Mouse (Mus musculus) embryonic fibroblast, embryonic 13.5 days (primary cell): ENCODE measurements at regions not wholly inside any gene's neighbourhood (a gene's known extent, or its start where the extent isn't known, plus 50 kb on each side); places are given as distances from the start of the nearest gene placed in this dataset.

Experiments
- H3K27ac ChIP-seq: 2 replicates; pipeline ENCODE4 v1.5.1; 2012; ENCODE audit warnings: low read length, control low read depth, inconsistent platforms; ENCODE audit not compliant: insufficient read depth
- H3K4me1 ChIP-seq: 2 replicates; pipeline ENCODE4 v1.6.1; 2011; ENCODE audit warnings: low read length; ENCODE audit not compliant: control insufficient read depth, insufficient read depth
- H3K4me3 ChIP-seq: 2 replicates; pipeline ENCODE4 v1.5.1; 2011; ENCODE audit warnings: mild to moderate bottlenecking, control low read depth, low read length; ENCODE audit not compliant: insufficient read depth
- CTCF ChIP-seq: IDR thresholded peaks from 2 replicates; pipeline ENCODE4 v1.5.1; 2011; ENCODE audit warnings: mild to moderate bottlenecking, control low read depth, low read length, moderate library complexity, borderline replicate concordance; ENCODE audit not compliant: insufficient read depth
- POLR2A ChIP-seq: IDR thresholded peaks from 2 replicates; pipeline ENCODE4 v1.6.1; 2011; ENCODE audit warnings: low read depth, mild to moderate bottlenecking, control low read depth, low read length, moderate library complexity

GRCm38 (mm10) chr9:61844141-61844540, 70.2 kb downstream of the Rplp1 start:
- no peak overlapping the region for H3K4me3 ChIP-seq
- no peak for TF ChIP-seq POLR2A
- no peak for TF ChIP-seq CTCF
- H3K27ac ChIP-seq = no peak overlapping the region
- H3K4me1 ChIP-seq = no peaks in the 10 kb centered on the region

- TF ChIP-seq CTCF (no peak), POLR2A (no peak)
- Histone ChIP-seq H3K4me3 (no peak overlapping the region), H3K4me1 (no peaks in the 10 kb centered on the region), H3K27ac (no peak overlapping the region)
These were observed 70.8 kb downstream of the Rplp1 start for GRCm38 (mm10) chr9:61843513-61843912.

- H3K27ac ChIP-seq = no peak overlapping the region
- TF ChIP-seq POLR2A (no peak), CTCF (no peak)
- no peak overlapping the region for H3K4me3 ChIP-seq
- H3K4me1 ChIP-seq = no peaks in the 10 kb centered on the region
These were observed 72.0 kb downstream of the Rplp1 start for GRCm38 (mm10) chr9:61842384-61842783.

GRCm38 (mm10) chr9:61841222-61841621, 73.1 kb downstream of the Rplp1 start:
- TF ChIP-seq CTCF = no peak
- no peak for TF ChIP-seq POLR2A

GRCm38 (mm10) chr9:61840353-61840752, 74.0 kb downstream of the Rplp1 start:
- no peak for TF ChIP-seq CTCF
- no peak for TF ChIP-seq POLR2A
- no peak overlapping the region for H3K4me3 ChIP-seq
- no peak overlapping the region for H3K27ac ChIP-seq
- H3K4me1 ChIP-seq = no peaks in the 10 kb centered on the region

More at GRCm38 (mm10) chr9:61841222-61841621, 73.1 kb downstream of the Rplp1 start:
- Histone ChIP-seq H3K4me1 (no peaks in the 10 kb centered on the region), H3K27ac (no peak overlapping the region), H3K4me3 (no peak overlapping the region)

- Histone ChIP-seq H3K4me1 (no peaks in the 10 kb centered on the region), H3K4me3 (no peak overlapping the region), H3K27ac (no peak overlapping the region)
- TF ChIP-seq CTCF = no peak
- no peak for TF ChIP-seq POLR2A
These were observed 81.1 kb downstream of the Rplp1 start for GRCm38 (mm10) chr9:61833226-61833625.

GRCm38 (mm10) chr9:61830236-61830635, 84.1 kb downstream of the Rplp1 start:
- H3K4me3 ChIP-seq = no peak overlapping the region
- TF ChIP-seq CTCF (peak; percentile 69; the same call in 1 of the 2 replicates), POLR2A (no peak)
- no peak overlapping the region for H3K27ac ChIP-seq
- H3K4me1 ChIP-seq = no peaks in the 10 kb centered on the region

GRCm38 (mm10) chr9:61829736-61830135, 84.6 kb downstream of the Rplp1 start:
- Histone ChIP-seq H3K4me1 (no peaks in the 10 kb centered on the region), H3K27ac (no peak overlapping the region), H3K4me3 (no peak overlapping the region)
- TF ChIP-seq CTCF (no peak), POLR2A (no peak)

GRCm38 (mm10) chr9:61829301-61829700, 85.0 kb downstream of the Rplp1 start:
- TF ChIP-seq CTCF (no peak), POLR2A (no peak)
- no peak overlapping the region for H3K27ac ChIP-seq
- no peaks in the 10 kb centered on the region for H3K4me1 ChIP-seq
- H3K4me3 ChIP-seq = no peak overlapping the region

GRCm38 (mm10) chr9:61827721-61828120, 86.6 kb downstream of the Rplp1 start:
- Histone ChIP-seq H3K4me1 (no peaks in the 10 kb centered on the region), H3K4me3 (no peak overlapping the region), H3K27ac (no peak overlapping the region)
- TF ChIP-seq CTCF (no peak), POLR2A (no peak)

- no peak overlapping the region for H3K4me3 ChIP-seq
- TF ChIP-seq CTCF = no peak
- TF ChIP-seq POLR2A = no peak
- H3K27ac ChIP-seq = no peak overlapping the region
- no peaks in the 10 kb centered on the region for H3K4me1 ChIP-seq
These were observed 87.3 kb downstream of the Rplp1 start for GRCm38 (mm10) chr9:61827014-61827413.
